Mouse (Mus musculus): ENCODE data around the gene Nlk.

- TF ChIP-seq CTCF (IDR thresholded peaks at IDR 0.05; ENCODE audit: borderline replicate concordance, extremely low read depth, insufficient read depth, insufficient read length) (no peak), POLR2A (IDR thresholded peaks at IDR 0.05; ENCODE audit: borderline replicate concordance, extremely low read depth, insufficient read depth, insufficient read length, poor library complexity, severe bottlenecking) (no peak)
Observed at GRCm38 (mm10) chr11:78693307-78693706, 3.9 kb downstream of the Nlk start.

All from brain, embryonic 14.5 days (tissue).